Mouse (Mus musculus) gastrocnemius, postnatal 4 days (tissue): ENCODE results near the gene Popdc3. TPM values are rescaled to one million over a fixed set of nuclear protein-coding genes. Genes with fewer than 3 reads are reported as not detected.
A peak's percentile ranks its signal among the peaks of the same experiment; 100 is the strongest.
"Not testable (repeated sequence)": the region's sequence is repeated elsewhere in the genome, so short reads cannot be mapped to it uniquely, and the experiment has no call there.

ENCODE experiments used
- DNase-seq, 2 experiments: peaks; one replicate each; pipeline ENCODE4 v3.0.0; 2021 to 2022; ENCODE audit warnings: low spot score in 2 of 2, mixed read lengths in 2 of 2
- total RNA-seq, 2 experiments: library from RNA; stranded (reverse); gene quantifications; 2 replicates each; pipeline ENCODE4 v1.2.3; 2021

The Popdc3 gene
- total RNA-seq, 2 experiments from 2014 or later, result 36.0 to 38.7 TPM

- no peak for DNase-seq
Observed at GRCm38 (mm10) chr10:45193330-45194310, 15.7 kb downstream of the Popdc3 start.

DNA sequence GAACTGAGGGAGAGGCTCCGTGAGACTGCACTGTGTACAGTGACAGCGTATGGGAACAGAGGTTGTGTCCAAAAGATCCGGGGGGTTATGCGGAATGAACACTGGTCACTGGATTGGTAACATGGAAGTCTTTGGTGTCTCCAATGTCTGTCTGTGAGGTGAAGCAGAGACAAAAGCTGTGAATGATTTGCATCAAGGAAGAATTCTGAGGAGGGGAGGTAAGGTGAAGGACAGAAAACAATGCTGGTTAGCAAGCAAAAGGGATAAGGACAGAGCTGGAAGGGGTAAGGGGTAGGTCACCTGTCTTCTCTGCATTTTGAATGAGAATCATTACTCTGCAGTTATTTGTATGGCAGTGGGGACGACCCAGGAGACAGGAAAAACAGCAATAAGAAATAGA is 16.6 kb downstream of the Popdc3 start:
- no peak for DNase-seq

DNA sequence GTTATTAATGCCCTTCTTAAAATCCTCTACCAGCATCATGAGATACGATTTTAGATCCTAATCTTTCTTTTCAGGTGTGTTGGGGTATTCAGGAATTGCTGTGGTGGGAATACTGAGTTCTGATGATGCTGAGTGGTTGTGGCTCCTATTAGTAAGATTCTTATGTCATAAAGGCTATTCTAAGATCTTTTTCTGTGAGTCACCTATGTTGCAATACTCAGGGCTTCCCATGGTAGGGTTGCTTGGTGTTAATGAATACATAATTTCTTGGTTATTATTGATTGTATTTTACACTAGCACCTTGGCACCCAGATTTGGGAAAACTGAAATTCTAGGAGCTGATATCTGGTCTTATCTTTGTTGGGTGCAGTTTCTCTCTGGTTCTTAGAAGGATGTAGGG is 26.7 kb downstream of the Popdc3 start:
- no peak for DNase-seq

DNA sequence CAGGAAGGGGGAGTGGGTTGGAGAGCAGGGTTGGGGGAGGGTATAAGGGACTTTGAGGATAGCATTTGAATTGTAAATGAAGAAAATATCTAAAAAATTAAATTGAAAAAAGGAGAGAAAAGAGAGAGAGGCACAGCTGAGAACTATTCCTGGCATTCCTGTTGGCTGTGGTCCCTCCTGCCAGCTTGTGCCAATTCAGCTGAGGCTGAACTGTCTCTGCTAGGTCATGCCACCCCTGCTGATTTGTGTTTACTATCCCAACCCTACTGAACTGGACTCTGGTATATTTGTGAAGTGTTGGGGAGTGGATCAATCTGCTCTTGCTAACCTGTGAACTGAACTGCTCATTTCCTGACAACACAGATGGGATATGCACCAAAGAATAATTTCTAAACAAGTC is 32.3 kb downstream of the Popdc3 start:
- DNase-seq, result no peak

DNA sequence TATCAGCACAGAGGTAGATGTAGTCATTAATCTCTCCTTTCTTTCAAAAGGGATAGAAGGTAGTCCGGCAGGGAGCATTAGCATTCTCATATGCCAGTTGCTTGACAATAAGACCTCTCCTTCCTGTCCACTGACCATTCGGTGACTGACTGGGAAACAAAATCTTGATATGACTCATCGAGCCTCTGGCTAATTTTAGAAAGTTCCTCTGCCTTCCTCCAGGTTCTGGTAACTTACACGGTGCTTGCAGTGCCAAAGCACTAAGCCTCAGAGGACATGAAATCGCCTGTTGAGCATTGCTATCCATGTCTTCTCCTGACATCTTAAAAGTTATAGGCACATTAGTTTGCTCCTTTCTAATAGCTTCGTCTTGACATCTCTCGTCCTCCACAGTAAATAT is 38.8 kb downstream of the Popdc3 start:
- no peak for DNase-seq

- DNase-seq, result no peak
Observed at GRCm38 (mm10) chr10:45229954-45230353, 52.1 kb downstream of the Popdc3 start.

DNA sequence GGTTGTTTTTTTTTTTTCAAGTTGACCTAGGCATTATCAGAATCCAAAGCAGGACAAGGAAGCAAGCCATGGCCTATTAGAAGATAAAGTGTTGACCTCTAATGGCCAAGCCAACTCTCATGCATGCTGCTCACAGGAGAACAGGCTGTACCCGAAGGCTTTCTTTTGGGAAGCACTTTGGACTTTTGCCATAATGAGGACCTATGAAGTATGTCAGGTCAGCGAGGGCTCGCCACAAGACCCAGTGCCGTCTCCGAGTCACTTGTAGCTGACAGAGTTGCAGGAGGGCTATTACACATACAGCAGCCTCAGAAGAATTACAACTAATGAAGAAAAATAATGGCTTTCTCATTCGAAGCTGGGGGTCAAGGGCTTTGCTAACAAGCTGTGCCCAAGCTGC is 55.5 kb downstream of the Popdc3 start:
- DNase-seq, result no peak

GRCm38 (mm10) chr10:45236304-45236703 is 58.4 kb downstream of the Popdc3 start:
- DNase-seq, result no peak

- no peak for DNase-seq
Observed at GRCm38 (mm10) chr10:45237492-45237891, 59.6 kb downstream of the Popdc3 start.

DNA sequence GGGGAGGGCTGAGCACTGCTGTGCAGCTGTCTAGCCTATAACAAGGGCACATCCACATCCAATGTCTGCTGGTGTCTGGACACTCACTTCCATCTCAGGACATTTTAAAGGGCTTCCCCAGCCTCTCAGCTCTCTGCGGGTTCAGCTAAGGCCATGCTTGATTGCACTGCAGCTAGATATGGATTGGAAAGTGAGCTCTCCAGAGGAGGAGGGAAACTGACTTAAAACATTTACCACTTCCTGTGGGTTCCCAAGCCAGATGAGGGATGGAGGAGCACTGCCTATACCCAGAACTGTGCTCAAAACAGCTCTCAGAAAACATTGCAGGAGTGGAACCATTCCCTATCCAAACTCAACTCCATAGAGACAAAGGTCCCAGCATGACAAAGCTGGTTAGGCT is 82.6 kb downstream of the Popdc3 start:
- no peak for DNase-seq

GRCm38 (mm10) chr10:45262126-45262525 is 84.2 kb downstream of the Popdc3 start:
- no peak for DNase-seq

- DNase-seq, result no peak
Observed at GRCm38 (mm10) chr10:45276499-45276898, 98.6 kb downstream of the Popdc3 start.

DNA sequence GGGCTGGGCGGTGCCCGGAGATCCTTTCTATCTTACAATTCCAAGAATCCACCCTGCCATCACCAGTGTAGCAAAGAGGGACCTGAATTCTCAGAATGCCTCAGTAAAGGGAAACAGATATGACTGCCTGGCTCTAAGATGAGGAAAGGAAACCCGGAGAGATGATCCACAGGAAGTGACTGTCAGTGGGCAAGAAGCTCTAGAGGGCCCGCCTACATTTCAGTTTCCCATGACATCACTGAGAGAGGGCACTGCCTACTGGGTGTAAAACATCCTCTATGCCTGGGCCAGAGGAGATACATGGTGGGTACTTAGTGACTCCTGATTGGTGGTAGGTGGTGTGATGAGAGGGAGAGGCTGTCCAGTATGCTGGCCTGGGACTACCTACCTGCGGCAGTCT is 99.1 kb downstream of the Popdc3 start:
- no peak for DNase-seq

DNA sequence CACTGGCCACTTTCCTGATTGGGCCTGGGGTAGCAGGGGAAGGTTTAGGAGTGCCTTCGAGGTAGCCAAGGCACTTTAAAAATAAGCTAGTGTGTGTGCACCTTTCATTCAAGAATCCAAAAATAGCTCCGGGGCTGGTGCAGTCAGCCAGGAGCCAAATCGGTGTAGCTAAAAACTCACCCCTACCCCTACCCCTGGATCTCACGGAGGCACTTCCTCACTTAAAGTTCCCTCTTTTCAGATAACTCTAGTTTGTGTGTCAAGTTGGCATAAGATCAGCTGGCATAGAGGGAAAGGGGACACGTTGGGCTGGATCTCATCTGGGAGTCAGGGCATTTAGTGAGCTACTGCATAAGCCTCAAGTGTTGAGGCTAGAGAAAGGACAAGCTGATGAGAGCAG is 107.8 kb downstream of the Popdc3 start:
- DNase-seq, result no peak

GRCm38 (mm10) chr10:45288351-45288750 is 110.5 kb downstream of the Popdc3 start:
- no peak for DNase-seq

DNA sequence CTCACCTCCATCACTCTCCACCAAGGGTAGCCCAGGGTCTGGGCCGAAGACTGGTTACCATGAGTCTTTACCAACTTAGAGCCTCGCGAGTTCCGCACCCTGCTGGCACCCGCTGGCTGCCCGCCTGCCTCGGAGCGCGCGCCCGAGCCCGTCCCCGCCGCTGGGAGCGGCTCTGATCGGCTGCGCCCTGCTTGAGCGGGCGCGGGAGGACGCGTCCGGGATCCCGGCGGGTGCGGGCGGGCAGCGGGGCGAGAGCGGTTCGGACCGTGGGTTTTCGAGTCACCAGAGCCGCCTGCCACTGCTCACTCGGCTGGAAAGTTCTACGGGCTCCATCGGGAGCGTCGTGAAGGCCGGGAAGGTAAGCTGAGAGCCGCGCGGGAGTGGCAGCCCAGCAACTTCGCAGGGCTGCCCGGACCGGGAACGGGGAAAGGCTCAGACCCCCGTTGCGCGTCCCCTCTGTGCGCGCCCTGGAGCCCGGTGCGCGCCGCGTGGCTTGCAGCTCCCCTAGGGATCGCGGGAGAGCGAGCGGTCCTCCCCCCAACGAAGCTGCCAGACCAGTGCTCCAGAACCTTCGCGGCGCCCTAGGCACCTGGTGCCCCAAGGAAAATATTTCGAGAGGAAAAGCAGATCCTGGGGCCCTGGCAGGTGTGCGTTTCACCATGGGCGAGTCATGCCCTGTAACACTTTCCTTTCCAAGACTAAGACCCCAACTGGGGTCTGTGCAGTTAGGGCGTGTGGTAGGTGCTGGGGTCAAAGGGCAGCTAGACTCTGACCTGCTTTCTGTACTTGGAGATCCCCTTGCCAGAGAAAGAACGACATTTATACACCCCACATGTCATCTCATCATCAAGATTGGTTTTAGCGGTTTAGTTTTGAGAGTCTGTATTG is 111.6 kb downstream of the Popdc3 start:
- peak; percentile 38 to 40 for DNase-seq

GRCm38 (mm10) chr10:45290618-45291017 is 112.7 kb downstream of the Popdc3 start:
- DNase-seq, result no peak

DNA sequence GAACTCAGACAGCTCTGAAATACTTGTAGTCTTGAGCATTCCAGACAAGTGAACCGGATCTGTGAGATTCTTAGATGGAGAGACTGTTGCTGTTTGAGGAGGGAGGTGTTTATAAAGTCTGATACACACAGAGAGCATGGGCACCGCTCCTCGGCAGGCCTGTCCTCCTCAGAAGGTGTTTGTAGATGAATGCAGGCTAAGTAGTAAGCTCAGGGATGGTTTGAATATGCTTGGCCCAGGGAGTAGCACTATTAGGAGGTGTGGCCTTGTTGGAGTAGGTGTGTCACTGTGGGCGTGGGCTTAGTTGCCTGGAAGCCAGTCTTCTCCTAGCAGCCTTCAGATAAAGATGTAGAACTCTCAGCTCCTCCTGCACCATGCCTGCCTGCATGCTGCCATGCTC is 114.3 kb downstream of the Popdc3 start:
- not testable (repeated sequence) for DNase-seq

DNA sequence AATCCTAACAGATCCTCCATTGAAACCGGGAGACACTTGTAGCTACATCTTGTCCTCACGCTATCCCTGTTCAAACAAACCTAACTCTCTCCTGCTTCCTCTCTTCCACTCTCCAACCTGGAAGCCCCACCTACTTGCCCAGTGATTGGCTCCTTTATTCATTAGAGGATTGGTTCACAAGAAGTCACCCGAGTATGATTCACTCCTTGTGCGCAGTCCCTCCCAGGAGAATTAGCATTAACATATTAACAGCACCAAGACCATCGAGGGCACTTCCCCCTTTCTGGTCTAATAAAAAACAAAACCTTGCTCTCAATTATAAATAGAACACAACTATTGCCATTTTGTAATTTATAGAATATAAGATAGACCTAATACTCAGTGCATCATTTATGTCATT is 117.2 kb downstream of the Popdc3 start:
- DNase-seq, result no peak

DNA sequence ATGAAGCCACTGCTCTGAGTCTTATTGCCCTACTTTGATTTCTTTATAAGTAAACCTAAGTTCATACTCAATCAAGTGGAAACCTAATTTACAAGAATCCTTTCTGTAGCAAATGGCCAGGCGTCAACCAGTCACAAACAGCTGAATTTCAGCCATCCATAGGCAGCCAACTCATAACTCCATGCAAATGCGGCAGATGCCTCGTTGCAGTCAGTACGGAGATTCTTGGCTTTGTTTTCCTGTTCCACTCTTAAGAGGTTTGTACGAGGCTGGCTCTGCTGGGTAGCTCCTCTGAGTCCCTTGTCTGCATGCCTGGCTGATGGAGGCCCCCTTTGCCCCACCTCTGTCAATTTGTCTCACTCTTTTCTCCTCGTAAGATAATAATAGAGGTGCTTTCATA is 120.6 kb downstream of the Popdc3 start:
- no peak for DNase-seq

DNA sequence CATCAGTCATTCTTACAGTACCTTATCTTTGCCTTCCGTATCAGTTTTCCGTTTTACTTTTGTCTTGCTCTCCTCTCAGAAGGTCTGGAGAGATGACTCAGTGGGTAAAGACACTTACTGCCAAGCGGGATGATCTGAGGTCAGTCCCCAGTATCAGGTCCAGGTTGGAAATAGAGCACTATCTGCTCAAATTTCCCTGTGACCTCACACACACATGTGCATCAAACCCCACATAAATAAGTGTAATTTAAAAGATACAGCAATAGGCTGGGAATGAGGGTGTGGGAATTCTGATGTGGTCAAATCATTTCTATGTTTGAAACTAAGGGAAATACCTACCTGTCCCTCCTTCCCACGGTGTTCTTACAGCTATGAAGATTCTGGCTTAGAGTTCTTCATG is 121.6 kb downstream of the Popdc3 start:
- no peak for DNase-seq
